Mouse (Mus musculus): ENCODE data around the gene Lrp4.

The Lrp4 gene

DNA sequence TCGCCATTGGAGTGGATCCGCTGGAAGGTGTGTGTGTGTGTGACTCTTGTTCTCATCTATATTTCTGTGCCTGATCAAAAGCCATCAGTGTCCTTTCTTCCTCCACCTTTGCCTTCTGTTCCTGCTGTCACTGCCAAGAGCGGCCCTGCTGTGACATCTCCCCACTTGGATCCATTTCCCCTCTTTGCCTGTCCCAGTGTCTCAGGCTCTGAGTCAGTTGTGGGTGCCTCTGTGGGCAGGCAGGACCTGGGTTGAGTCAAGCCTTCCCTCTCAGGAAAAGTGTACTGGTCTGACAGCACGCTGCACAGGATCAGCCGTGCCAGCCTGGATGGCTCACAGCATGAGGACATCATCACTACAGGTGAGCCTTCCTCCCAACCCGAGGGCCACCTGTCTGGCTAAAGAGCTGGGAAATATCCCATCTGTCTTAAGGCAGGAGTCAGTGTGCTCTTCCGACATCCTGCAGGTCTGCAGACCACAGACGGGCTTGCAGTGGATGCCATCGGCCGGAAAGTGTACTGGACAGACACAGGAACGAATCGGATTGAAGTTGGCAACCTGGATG lies 34.8 kb downstream of the Lrp4 start:
- peak; percentile 90 to 91 for DNase-seq

- peak; percentile 83 to 85 for DNase-seq
Measured at GRCm38 (mm10) chr2:91493981-91494380, 36.7 kb downstream of the Lrp4 start.

DNA sequence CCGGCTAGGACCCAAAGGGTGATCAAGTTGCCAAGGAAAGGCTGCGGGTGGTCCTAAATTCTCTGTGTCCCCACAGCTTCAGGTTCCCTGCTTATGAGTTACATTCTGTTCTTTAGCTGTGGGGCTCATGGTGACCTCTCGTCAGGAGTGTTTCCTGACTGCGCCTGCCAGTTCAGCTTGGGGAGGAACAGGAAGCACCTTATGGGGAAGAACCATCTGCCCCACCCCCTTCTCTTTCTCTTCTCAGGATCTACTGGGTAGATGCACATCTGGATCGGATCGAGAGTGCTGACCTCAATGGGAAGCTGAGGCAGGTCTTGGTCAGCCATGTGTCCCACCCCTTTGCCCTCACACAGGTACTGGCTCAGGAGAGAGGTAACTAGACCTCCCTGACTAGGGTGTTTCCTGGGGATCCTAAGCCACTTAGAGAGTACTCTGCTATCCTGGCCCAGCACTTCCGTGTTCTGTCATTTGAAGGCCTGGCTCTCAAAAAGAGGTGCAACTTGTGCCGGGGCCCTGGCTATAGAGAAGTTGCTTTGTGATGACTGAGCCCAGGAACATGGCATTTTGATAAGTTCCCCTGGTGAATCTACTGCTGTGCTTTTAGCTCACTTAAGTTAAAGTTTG lies 40.9 kb downstream of the Lrp4 start:
- no peak for DNase-seq

DNA sequence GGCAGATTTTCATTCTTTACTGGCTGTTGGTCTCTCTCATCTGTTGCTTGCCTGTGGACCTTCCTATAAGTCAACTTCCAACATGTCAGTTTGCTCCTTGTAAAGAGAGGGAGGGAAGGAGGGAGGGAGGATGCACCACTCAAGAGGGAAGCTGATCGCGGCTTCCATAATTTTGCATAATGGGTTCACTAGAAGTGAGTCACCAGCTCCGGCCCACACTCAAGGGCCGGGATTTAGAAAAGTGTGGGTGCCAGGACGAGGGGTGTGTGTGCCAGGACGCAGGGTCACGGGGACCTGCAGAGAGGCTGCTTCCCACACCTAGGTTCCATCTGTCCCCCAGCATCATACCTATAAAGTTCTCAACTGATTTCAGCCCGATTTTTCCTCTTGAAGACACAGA lies 50.8 kb downstream of the Lrp4 start:
- peak in 1 of 2 experiments; percentile 24 for DNase-seq

DNA sequence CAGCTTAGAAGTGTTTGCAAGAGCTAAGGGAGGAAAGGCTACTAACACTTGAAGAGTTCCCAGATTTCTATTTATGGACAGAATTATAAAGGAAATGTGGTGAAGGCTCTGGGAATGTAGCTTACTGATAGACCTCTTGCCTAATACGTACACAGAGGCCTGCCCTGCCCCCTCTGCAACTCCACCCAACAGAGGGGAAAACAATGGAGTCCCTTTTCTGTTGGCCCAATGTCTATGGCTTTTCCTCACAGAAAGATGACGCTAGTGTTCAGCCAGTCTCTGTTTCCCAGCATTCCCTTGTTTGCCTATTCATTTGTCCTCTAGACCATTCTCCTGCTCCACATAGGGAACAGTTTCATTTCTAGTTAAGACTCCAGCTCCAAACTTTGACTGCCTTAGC lies 59.9 kb downstream of the Lrp4 start:
- no peak for DNase-seq

GRCm38 (mm10) chr2:91526294-91527146 lies 69.2 kb downstream of the Lrp4 start, which contains the start of gene Ckap5:
Gene Ckap5 (plus strand): TSS chr2:91526762.
- peak; percentile 95 for DNase-seq

- peak; percentile 72 to 74 for DNase-seq
Measured at GRCm38 (mm10) chr2:91527147-91527486, 69.8 kb downstream of the Lrp4 start.

GRCm38 (mm10) chr2:91537588-91538205 lies 80.4 kb downstream of the Lrp4 start:
- peak; percentile 87 to 91 for DNase-seq

Data from cerebellum, postnatal 25 days (tissue).